Mouse (Mus musculus) layer of hippocampus, adult 8-10 months (tissue): Measurements from ENCODE around the gene Adipor2. TPM values are rescaled to one million over a fixed set of nuclear protein-coding genes. Genes with fewer than 3 reads are reported as not detected.
A peak's percentile ranks its signal among the peaks of the same experiment; 100 is the strongest.

Experiments used
- DNase-seq, 2 experiments: peaks; one replicate each; pipeline ENCODE4 v3.0.0; 2022; ENCODE audit warnings: low spot score in 2 of 2
- total RNA-seq, 4 experiments: library from RNA; stranded (reverse); gene quantifications; 2 replicates each; pipeline ENCODE4 v1.2.4; 2022

Adipor2 gene
- total RNA-seq, 4 experiments from 2014 or later: 41.4 to 46.2 (median 44.2) TPM

GRCm38 (mm10) chr6:119351656-119352055 is 65.8 kb downstream of the Adipor2 start:
- no peak for DNase-seq

DNA sequence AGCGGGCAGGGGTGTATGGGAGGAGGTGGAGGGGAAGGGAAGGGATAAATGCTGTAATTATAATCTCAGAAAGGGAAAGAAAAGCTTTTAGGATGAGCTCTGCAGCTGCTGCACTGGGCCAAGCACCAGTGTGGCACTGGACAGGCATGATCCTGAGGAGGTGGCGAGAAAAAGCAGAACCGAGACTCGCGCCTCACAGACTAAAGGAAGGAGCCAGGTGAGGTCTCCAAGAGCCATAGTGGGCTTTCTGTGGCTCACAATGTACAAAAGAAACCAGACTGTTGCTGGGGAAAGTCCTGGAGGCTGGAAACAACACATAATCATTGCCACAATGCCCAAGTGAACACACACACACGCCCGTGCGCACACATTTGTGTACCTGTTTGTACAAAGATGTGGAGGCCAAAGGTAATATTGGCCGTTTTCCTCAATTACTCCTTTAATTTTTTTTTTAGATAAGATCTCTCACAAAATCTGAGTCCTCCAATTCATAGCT is 66.8 kb downstream of the Adipor2 start:
- DNase-seq: no peak

- peak; percentile 63 to 90 for DNase-seq
Measured at GRCm38 (mm10) chr6:119348234-119348633, 69.3 kb downstream of the Adipor2 start.

DNA sequence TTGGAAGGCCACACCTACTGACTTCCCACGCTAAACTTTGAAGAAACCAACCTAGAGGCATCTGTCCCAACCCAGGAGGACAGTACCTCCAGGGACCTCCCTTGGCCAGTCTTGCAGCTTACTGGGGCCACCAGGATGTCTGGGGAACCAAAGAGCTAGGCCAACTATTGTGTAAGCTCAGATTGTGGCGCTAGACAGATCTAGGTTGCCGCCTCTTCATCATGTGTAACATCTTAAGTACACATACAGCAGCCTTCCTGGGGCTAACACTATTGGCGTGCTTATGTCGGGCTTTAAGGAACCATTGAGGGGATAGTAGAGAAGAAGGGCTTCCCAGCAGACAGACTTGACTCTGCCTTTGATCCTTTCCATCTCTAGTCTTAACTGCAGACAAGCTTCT is 69.7 kb downstream of the Adipor2 start:
- no peak for DNase-seq

DNA sequence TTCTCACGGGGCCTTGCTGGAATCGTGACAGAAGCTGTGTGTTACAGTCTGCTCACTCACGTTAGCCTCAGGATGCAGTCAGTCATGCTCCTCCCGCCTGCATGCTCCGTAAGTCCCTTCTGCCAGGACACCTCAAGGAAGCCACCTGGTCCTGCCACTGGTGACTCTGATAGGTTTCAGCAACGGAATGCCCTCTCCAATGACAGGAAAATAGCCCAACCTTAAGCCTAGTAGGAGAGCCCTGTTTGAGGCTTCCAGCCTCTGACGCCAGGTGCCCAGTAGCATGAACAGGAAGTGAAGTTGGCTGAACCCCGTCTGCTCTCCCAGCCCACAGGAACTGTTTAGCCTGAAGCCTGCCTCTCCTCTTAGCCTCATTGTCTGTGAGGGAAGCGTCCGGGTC is 71.2 kb downstream of the Adipor2 start:
- no peak for DNase-seq

- DNase-seq: no peak
Measured at GRCm38 (mm10) chr6:119341409-119341808, 76.1 kb downstream of the Adipor2 start.

DNA sequence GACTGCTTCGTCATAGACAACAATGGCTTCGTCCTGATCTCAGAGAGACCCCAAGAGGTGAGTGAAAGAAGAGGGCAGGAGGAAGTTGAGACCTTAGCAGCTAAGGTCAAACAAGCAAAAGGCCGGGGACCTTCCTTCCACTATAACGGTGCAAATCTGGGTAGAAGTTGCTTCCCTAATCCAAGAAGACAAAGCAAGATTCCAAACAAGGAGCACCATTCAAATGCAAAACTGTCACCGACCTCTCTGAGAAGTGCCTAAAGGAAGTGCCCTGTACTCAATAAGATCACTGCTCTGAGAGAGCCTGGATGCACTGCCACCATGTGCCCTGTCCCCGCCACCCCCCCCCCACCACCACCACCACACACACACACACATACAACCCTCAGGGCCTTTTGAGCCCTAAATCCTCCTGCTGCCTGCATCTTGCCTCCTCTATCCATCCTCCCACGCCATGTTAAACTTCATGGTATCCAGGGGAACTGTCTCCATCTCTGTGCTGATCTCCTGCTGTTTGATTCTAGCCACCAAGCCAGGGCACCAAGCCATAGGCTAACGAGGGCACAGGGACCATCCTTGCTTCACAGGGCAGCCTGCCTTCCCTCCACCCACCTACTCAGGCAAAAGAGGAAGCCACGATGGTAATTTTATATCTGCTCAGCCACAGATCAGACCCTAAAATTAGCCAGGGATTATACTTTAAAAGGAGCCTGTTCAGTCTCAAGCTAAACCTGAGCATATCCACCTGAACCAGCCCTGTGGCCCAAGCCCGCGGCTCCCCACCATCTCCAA is 79.2 kb downstream of the Adipor2 start:
- no peak for DNase-seq

- no peak for DNase-seq
Measured at GRCm38 (mm10) chr6:119337287-119337686, 80.2 kb downstream of the Adipor2 start.

DNA sequence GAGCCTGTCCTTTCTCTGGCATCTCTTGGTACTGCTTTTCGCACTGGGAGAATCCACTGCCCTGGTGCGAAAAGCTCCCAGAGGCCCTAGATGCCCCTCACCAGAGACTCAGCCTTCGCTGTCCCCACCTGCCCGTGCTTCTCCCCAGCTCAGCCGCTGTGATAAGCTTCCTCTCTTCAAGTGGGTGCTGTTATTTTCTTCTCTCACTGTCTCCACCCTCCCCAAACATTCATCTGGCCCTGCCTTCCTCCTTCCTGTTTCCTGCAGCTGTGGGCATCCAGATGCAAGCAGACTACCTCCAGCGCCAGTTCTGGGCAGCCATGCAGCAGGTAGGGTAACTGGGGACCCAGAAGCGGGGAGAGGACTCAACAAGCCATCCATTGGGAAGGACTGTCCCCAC is 81.4 kb downstream of the Adipor2 start:
- no peak for DNase-seq

DNA sequence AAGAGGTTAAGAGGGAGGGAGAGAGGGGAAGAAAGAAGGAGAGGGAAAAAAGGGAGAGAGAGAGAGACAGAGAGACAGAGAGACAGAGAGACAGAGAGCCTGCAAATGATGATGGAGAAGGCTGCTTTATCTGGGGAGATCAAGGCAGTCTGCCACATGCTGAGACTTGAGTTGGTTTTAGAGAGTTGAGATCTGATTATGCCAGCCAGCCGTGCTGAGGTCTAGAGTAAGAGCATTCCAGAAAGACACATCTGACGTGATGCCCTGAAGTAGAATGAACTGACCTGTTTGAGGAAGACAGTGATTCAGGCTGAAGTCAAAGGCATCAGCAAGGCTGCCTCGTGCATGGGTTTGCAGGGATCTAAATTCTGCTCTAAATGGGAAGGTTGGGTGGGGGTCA is 83.7 kb downstream of the Adipor2 start:
- no peak for DNase-seq

DNA sequence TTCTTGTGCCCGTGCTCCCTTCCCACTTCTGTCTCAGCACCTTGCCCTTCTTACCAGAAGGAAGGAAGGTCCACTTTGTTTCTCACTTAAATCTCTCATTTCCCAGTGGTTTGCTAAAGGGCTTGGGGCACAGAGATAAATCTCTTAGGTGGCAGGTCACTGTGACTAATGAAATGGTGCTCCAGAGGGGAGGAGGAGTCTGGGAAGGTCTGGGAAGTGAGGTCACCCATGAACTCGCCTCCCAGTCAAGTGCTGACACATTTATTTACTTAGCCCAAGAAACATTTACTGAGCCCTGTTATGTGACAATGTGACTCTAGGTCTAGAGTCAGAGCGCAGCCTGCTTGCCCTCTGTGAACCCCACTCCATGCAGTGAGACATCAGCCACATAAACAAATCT is 84.3 kb downstream of the Adipor2 start:
- DNase-seq: no peak

GRCm38 (mm10) chr6:119332111-119332510 is 85.4 kb downstream of the Adipor2 start:
- DNase-seq: no peak

- peak; percentile 54 to 69 for DNase-seq
Measured at GRCm38 (mm10) chr6:119330506-119330905, 87.0 kb downstream of the Adipor2 start, which contains the start of gene Lrtm2. TSS of gene Lrtm2 (minus strand) at chr6:119330766.

DNA sequence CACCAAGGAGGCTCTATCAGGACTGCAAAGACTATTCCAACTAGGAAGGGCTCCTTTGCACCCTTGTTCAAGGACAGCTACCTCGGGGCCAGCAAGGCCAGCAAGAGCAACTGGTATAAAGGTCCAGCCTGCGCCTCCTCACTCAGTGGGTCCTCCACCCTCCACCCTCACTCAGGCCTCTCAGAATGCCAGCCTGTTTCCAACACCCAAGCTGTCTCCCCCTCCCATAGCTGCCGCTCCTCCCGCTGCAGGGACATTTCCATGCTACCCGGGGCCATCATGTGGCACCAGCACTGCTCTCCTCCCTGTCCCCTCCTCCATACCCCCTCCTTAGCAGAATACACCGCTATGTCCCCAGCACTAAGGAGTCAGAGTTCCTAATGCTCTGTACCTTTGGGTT is 87.6 kb downstream of the Adipor2 start:
- DNase-seq: no peak

DNA sequence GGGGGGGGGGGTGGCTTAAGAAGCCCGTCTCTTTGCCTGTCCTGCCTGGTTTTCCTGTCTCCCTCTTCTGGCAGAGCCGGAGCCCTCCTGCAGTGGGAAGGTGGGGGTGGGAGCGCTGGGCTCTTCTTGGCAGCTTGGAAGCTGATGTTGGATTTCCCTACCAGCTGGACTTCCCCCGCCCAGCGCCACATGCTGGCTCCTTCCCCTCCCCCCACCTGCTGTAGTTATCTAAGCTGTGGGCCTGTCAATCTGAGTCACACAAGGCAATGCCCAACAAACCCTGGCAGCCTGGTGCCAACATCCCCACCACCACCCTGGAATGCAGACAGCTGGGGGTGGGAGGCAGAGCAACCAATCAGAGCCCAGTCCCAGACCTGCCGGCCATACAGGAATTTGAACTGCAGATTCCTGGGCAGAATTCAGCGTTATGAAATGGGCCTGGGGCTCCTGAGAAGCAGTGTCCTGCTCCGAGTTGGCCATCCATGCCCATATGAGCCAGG is 88.2 kb downstream of the Adipor2 start:
- DNase-seq: peak; percentile 87 to 90

- peak in 1 of 2 experiments; percentile 42 for DNase-seq
Measured at GRCm38 (mm10) chr6:119328521-119329115, 88.9 kb downstream of the Adipor2 start.

DNA sequence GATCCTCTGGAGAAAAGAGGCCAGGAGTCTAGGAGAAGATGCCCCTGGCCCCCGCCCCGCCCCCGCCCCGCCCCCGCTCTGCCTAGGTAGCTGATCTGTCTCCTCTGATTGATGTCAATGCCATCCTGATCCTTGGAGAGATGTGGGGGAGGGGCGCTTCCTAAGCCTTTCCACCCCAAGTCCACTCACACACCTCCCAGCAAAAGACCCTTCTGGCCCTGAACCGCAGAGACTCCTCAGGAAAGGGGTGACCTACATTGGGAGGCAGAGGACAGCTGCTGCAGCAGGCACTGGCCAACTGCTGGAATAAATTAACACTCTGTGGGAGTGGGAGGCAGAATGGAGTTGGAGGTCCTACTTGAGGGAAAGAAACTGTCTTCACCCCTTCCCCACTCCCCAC is 91.0 kb downstream of the Adipor2 start:
- no peak for DNase-seq

DNA sequence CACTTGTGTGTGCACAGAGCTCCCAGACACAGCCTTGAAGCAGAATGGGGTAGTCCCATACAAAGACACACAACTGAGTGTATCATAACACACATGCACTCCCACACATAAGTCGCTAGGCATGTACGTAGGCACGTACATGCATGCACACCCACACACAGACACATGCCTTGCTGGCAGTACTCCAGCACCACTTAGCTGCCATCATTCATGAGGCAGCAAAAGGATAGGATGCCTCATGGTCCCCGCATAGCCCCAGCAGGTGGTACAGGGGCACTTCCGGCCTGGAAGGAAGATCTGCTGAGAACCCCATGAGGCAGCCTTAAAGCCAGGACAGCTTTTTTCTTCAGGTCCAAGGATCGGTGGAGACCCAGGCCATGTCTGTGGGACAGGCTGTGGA is 91.5 kb downstream of the Adipor2 start:
- DNase-seq: no peak

DNA sequence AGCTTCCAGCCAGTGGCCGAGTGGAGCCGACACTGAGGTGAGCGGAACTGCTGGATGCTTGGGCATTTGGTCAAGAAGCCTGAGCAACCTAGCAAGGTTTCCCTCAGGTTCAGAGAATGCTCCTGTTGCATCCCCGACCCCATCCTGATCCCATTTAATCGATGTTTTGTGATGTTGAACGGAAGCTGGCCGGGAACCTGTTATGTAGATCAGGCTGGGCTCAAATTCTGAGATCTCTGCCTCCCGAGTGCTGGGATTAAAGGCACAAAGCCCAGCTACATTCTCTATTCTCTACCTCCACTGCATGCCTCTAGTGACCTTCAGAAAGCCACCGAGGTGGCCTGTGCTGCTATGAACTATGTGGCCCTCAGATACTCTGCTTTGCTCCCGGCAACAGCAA is 92.7 kb downstream of the Adipor2 start:
- DNase-seq: no peak

DNA sequence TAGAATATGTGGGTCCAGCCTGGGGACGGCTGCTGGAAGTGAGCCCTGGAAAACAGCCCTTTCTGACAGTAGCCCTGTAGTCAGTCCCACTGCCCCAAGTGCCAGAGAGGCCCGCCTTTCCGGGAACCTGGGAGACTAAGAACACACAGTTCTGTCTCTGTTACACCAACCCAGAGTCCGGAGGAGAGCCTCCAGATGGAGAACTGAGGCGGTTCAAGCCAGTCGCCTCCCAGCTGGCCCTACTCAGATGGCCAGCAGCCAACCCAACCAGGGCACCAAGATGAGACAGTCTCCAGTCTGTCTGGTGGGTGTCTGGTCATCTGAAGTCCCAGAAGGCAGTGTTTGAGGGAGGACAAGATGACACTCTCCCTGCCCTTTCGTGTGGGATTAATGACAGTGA is 95.8 kb downstream of the Adipor2 start:
- DNase-seq: no peak

GRCm38 (mm10) chr6:119320481-119320880 is 97.0 kb downstream of the Adipor2 start:
- no peak for DNase-seq

DNA sequence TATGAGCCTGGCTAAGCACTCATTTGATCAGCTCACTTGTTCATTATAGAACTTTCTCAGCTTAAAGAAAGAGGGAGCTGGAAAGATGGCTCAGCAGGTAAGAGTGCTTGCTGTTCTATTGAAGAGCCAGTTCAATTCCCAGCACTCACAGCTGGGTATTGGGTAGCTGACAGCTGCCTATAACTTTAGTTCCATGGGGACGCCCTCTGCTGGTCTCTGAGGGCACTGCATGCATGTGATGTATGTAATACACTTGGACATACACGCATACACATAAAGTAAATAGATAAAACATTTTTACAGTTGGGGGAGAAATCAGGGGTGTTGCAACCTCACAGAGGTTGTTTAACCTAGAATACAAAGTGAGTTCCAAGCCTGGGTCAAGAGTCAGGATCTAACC is 98.1 kb downstream of the Adipor2 start:
- no peak for DNase-seq

GRCm38 (mm10) chr6:119318732-119319131 is 98.8 kb downstream of the Adipor2 start:
- DNase-seq: no peak
